Mouse (Mus musculus): ENCODE measurements around the gene Ppp1r1c. TPM values are rescaled to one million over a fixed set of nuclear protein-coding genes. Genes with fewer than 3 reads are reported as not detected.

The Ppp1r1c gene
- not detected in 2 replicates for polyA plus RNA-seq (2015; fragmentation: Nextera tagmentation; extraction: Ambion mirVana)

- no peak for ATAC-seq
- no peak within 1 kb of the TSS for H3K27ac ChIP-seq (ENCODE audit: low read depth, low read length)
Measured at GRCm38 (mm10) chr2:79707575-79707974, at the start of gene Ppp1r1c. Gene Ppp1r1c, plus strand, starts transcription at chr2:79707780.

GRCm38 (mm10) chr2:79660417-79661185 is 47.0 kb upstream of the Ppp1r1c start:
- no peaks in the 10 kb centered on the region for H3K27me3 ChIP-seq (replicated peaks; ENCODE audit: control insufficient read depth, insufficient read depth, low read length)
- no peaks in the 10 kb centered on the region for H3K9me3 ChIP-seq (ENCODE audit: control insufficient read depth)
- 88% methylated on average over 12 of the region's 12 CpGs for WGBS
- H3K27ac ChIP-seq (ENCODE audit: low read depth, low read length) = no peak overlapping the region
- peaks cover 76% of the 10 kb centered on the region for H3K36me3 ChIP-seq (ENCODE audit: control insufficient read depth, insufficient read depth)
- ATAC-seq = no peak
- H3K4me1 ChIP-seq (replicated peaks; ENCODE audit: control insufficient read depth, insufficient read depth, low read length) = no peaks in the 10 kb centered on the region
- H3K4me3 ChIP-seq (ENCODE audit: low read depth, low read length) = no peak overlapping the region
- no peak for TF ChIP-seq CTCF (IDR thresholded peaks at IDR 0.05; ENCODE audit: low read depth)
- no peak overlapping the region for H3K9ac ChIP-seq (ENCODE audit: low read depth, low read length)
- H3K4me2 ChIP-seq (replicated peaks; ENCODE audit: low read depth) = no peak overlapping the region

More at GRCm38 (mm10) chr2:79707575-79707974, at the start of gene Ppp1r1c:
- H3K4me3 ChIP-seq (ENCODE audit: low read depth, low read length) = no peak within 1 kb of the TSS
- H3K4me2 ChIP-seq (replicated peaks; ENCODE audit: low read depth) = no peak within 1 kb of the TSS
- H3K27me3 ChIP-seq (replicated peaks; ENCODE audit: control insufficient read depth, insufficient read depth, low read length) = no peaks in the 10 kb centered on the region
- no peaks in the 10 kb centered on the region for H3K4me1 ChIP-seq (replicated peaks; ENCODE audit: control insufficient read depth, insufficient read depth, low read length)
- no peaks in the 10 kb centered on the region for H3K36me3 ChIP-seq (ENCODE audit: control insufficient read depth, insufficient read depth)
- no peaks in the 10 kb centered on the region for H3K9me3 ChIP-seq (ENCODE audit: control insufficient read depth)
- TF ChIP-seq CTCF (IDR thresholded peaks at IDR 0.05; ENCODE audit: low read depth) = no peak
- no peak within 1 kb of the TSS for H3K9ac ChIP-seq (ENCODE audit: low read depth, low read length)
- WGBS = 88% methylated on average over 6 of the region's 6 CpGs

DNA sequence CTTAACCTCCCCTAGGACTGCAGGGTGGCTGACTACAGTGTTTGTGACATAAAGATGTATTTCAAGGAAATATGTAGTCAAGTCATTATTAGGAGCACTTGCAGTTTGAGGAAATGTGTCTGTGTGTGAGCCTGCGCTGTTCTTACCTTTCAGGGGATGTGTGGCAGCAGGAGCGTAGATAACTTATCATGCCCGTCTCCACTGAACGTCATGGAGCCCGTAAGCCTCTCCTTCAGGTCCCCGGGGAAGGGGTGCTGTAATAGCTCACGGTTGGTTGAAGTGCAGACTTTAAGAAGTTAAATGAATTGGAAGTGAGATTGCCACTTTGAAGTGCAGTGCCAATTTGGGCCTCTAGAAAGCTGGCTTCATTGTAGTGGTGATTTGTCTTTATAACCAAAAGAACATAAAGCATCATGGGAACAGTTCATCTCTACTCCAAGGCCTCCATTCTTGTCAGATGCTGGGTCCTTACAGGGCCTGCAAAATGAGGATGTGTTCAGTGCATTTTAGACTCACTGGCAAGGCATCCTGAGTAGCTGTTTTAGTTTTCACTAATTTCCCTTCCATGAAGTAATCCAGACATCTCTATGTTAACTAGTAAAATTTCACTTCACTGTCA is 46.0 kb upstream of the Ppp1r1c start:
- H3K4me2 ChIP-seq (replicated peaks; ENCODE audit: low read depth) = no peak overlapping the region
- WGBS = 79% methylated on average over 7 of the region's 7 CpGs
- H3K36me3 ChIP-seq (ENCODE audit: control insufficient read depth, insufficient read depth) = peaks cover 81% of the 10 kb centered on the region
- no peak for TF ChIP-seq CTCF (IDR thresholded peaks at IDR 0.05; ENCODE audit: low read depth)
- H3K4me1 ChIP-seq (replicated peaks; ENCODE audit: control insufficient read depth, insufficient read depth, low read length) = no peaks in the 10 kb centered on the region
- H3K9me3 ChIP-seq (ENCODE audit: control insufficient read depth) = no peaks in the 10 kb centered on the region
- no peak overlapping the region for H3K27ac ChIP-seq (ENCODE audit: low read depth, low read length)
- no peak overlapping the region for H3K4me3 ChIP-seq (ENCODE audit: low read depth, low read length)
- no peak overlapping the region for H3K9ac ChIP-seq (ENCODE audit: low read depth, low read length)
- no peaks in the 10 kb centered on the region for H3K27me3 ChIP-seq (replicated peaks; ENCODE audit: control insufficient read depth, insufficient read depth, low read length)
- ATAC-seq = no peak

GRCm38 (mm10) chr2:79664532-79665286 is 42.9 kb upstream of the Ppp1r1c start:
- H3K27me3 ChIP-seq (replicated peaks; ENCODE audit: control insufficient read depth, insufficient read depth, low read length) = no peaks in the 10 kb centered on the region
- H3K36me3 ChIP-seq (ENCODE audit: control insufficient read depth, insufficient read depth) = peaks cover 66% of the 10 kb centered on the region
- no peaks in the 10 kb centered on the region for H3K9me3 ChIP-seq (ENCODE audit: control insufficient read depth)
- no peak for ATAC-seq
- no peak overlapping the region for H3K27ac ChIP-seq (ENCODE audit: low read depth, low read length)
- no peak overlapping the region for H3K4me2 ChIP-seq (replicated peaks; ENCODE audit: low read depth)
- H3K4me3 ChIP-seq (ENCODE audit: low read depth, low read length) = no peak overlapping the region
- no peaks in the 10 kb centered on the region for H3K4me1 ChIP-seq (replicated peaks; ENCODE audit: control insufficient read depth, insufficient read depth, low read length)
- no peak for TF ChIP-seq CTCF (IDR thresholded peaks at IDR 0.05; ENCODE audit: low read depth)
- no peak overlapping the region for H3K9ac ChIP-seq (ENCODE audit: low read depth, low read length)
- 73% methylated on average over 3 of the region's 3 CpGs for WGBS

GRCm38 (mm10) chr2:79665492-79665891 is 42.1 kb upstream of the Ppp1r1c start:
- Histone ChIP-seq H3K9me3 (ENCODE audit: control insufficient read depth) (no peaks in the 10 kb centered on the region), H3K27me3 (replicated peaks; ENCODE audit: control insufficient read depth, insufficient read depth, low read length) (no peaks in the 10 kb centered on the region), H3K9ac (ENCODE audit: low read depth, low read length) (no peak overlapping the region), H3K4me3 (ENCODE audit: low read depth, low read length) (no peak overlapping the region), H3K36me3 (ENCODE audit: control insufficient read depth, insufficient read depth) (peaks cover 60% of the 10 kb centered on the region), H3K4me2 (replicated peaks; ENCODE audit: low read depth) (no peak overlapping the region), H3K27ac (ENCODE audit: low read depth, low read length) (no peak overlapping the region), H3K4me1 (replicated peaks; ENCODE audit: control insufficient read depth, insufficient read depth, low read length) (no peaks in the 10 kb centered on the region)
- WGBS = 54% methylated on average over 3 of the region's 3 CpGs
- ATAC-seq = no peak
- no peak for TF ChIP-seq CTCF (IDR thresholded peaks at IDR 0.05; ENCODE audit: low read depth)

DNA sequence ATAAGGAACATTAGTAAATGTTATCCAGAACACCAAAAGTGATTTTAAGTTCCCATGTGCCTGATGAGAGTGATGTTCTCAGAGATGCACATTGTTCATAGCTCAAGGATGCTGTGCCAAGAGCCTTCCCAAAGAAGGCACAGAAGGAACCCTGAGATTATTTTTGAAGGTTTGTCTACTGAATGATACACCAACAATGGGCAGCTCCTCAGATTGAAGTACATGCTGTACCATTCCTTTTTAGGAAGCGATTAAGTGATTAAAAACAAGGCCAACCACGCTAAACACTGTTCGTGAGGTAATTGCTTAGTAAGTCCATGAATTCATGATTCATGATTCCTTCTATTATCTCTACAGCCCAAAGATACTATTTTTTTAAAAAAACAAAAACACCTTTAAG is 32.3 kb upstream of the Ppp1r1c start:
- Histone ChIP-seq H3K36me3 (ENCODE audit: control insufficient read depth, insufficient read depth) (peaks cover 36% of the 10 kb centered on the region), H3K9ac (ENCODE audit: low read depth, low read length) (no peak overlapping the region), H3K27me3 (replicated peaks; ENCODE audit: control insufficient read depth, insufficient read depth, low read length) (no peaks in the 10 kb centered on the region), H3K9me3 (ENCODE audit: control insufficient read depth) (no peaks in the 10 kb centered on the region), H3K4me1 (replicated peaks; ENCODE audit: control insufficient read depth, insufficient read depth, low read length) (no peaks in the 10 kb centered on the region), H3K4me3 (ENCODE audit: low read depth, low read length) (no peak overlapping the region), H3K4me2 (replicated peaks; ENCODE audit: low read depth) (no peak overlapping the region), H3K27ac (ENCODE audit: low read depth, low read length) (no peak overlapping the region)
- ATAC-seq = no peak
- 85% methylated on average over 3 of the region's 3 CpGs for WGBS
- no peak for TF ChIP-seq CTCF (IDR thresholded peaks at IDR 0.05; ENCODE audit: low read depth)
